Mouse (Mus musculus) layer of hippocampus, postnatal 10 days (tissue): ENCODE data around the gene Cacna2d4. TPM values are rescaled to one million over a fixed set of nuclear protein-coding genes. Genes with fewer than 3 reads are reported as not detected.
"Not testable (repeated sequence)": the region's sequence is repeated elsewhere in the genome, so short reads cannot be mapped to it uniquely, and the experiment has no call there.

Experiments
- DNase-seq, 2 experiments: peaks; one replicate each; pipeline ENCODE4 v3.0.0; 2021; ENCODE audit warnings: low spot score in 2 of 2
- long read RNA-seq: library from polyadenylated mRNA; stranded (forward); transcript quantifications from one replicate; pipeline ENCODE4 v2.0.0, GENCODE M21; 2023
- total RNA-seq, 2 experiments: library from RNA; stranded (reverse); gene quantifications; 2 replicates each; pipeline ENCODE4 v1.2.3; 2021

Cacna2d4 gene
- 1 to 10 TPM; 1.1 to 2.0 TPM for total RNA-seq
- long read RNA-seq = 0 reads

- DNase-seq = no peak
Observed at GRCm38 (mm10) chr6:119236241-119236640, at the start of gene Cacna2d4. Cacna2d4 (plus strand) TSS chr6:119236526.

- no peak for DNase-seq
Observed at GRCm38 (mm10) chr6:119186658-119187057, 49.7 kb upstream of the Cacna2d4 start.

GRCm38 (mm10) chr6:119187631-119188030, 48.7 kb upstream of the Cacna2d4 start:
- no peak for DNase-seq

- no peak for DNase-seq
Observed at GRCm38 (mm10) chr6:119191478-119191877, 44.8 kb upstream of the Cacna2d4 start.

- DNase-seq = no peak
Observed at GRCm38 (mm10) chr6:119193571-119194154, 42.7 kb upstream of the Cacna2d4 start.

GRCm38 (mm10) chr6:119194161-119194560, 42.2 kb upstream of the Cacna2d4 start:
- DNase-seq = no peak

GRCm38 (mm10) chr6:119194601-119195000, 41.7 kb upstream of the Cacna2d4 start:
- DNase-seq = no peak

- no peak for DNase-seq
Observed at GRCm38 (mm10) chr6:119196382-119197305, 39.7 kb upstream of the Cacna2d4 start, which contains the start of gene Cacna1c. Cacna1c (minus strand) TSS chr6:119196418.

GRCm38 (mm10) chr6:119198534-119199273, 37.6 kb upstream of the Cacna2d4 start:
- peak; percentile 40 to 59 for DNase-seq

GRCm38 (mm10) chr6:119199274-119199879, 36.9 kb upstream of the Cacna2d4 start:
- no peak for DNase-seq

GRCm38 (mm10) chr6:119200362-119200761, 36.0 kb upstream of the Cacna2d4 start:
- no peak for DNase-seq

GRCm38 (mm10) chr6:119201575-119201974, 34.8 kb upstream of the Cacna2d4 start:
- DNase-seq = no peak

- DNase-seq = no peak
Observed at GRCm38 (mm10) chr6:119204286-119204685, 32.0 kb upstream of the Cacna2d4 start.

GRCm38 (mm10) chr6:119204915-119205314, 31.4 kb upstream of the Cacna2d4 start:
- no peak for DNase-seq

GRCm38 (mm10) chr6:119206006-119206405, 30.3 kb upstream of the Cacna2d4 start:
- not testable (repeated sequence) for DNase-seq

GRCm38 (mm10) chr6:119213375-119213774, 23.0 kb upstream of the Cacna2d4 start:
- DNase-seq = no peak

GRCm38 (mm10) chr6:119214190-119214589, 22.1 kb upstream of the Cacna2d4 start:
- DNase-seq = no peak

- DNase-seq = no peak
Observed at GRCm38 (mm10) chr6:119215040-119215613, 21.2 kb upstream of the Cacna2d4 start.

- DNase-seq = no peak
Observed at GRCm38 (mm10) chr6:119217661-119218060, 18.7 kb upstream of the Cacna2d4 start.

GRCm38 (mm10) chr6:119218591-119218990, 17.7 kb upstream of the Cacna2d4 start:
- DNase-seq = no peak
